Mouse (Mus musculus) heart, adult 2 months (tissue): ENCODE measurements around the gene Olfr1396.

Experiments
- CTCF ChIP-seq: fragments of 200-600 bp; IDR thresholded peaks from 2 replicates; pipeline ENCODE4 v1.8.1; 2022; ENCODE audit warnings: antibody characterized with exemption, mild to moderate bottlenecking, moderate library complexity
- EP300 ChIP-seq: fragments of 200-500 bp; IDR thresholded peaks from 2 replicates; pipeline ENCODE4 v1.6.1; 2011; ENCODE audit warnings: low read depth, low read length, control low read depth; ENCODE audit not compliant: insufficient read depth

DNA sequence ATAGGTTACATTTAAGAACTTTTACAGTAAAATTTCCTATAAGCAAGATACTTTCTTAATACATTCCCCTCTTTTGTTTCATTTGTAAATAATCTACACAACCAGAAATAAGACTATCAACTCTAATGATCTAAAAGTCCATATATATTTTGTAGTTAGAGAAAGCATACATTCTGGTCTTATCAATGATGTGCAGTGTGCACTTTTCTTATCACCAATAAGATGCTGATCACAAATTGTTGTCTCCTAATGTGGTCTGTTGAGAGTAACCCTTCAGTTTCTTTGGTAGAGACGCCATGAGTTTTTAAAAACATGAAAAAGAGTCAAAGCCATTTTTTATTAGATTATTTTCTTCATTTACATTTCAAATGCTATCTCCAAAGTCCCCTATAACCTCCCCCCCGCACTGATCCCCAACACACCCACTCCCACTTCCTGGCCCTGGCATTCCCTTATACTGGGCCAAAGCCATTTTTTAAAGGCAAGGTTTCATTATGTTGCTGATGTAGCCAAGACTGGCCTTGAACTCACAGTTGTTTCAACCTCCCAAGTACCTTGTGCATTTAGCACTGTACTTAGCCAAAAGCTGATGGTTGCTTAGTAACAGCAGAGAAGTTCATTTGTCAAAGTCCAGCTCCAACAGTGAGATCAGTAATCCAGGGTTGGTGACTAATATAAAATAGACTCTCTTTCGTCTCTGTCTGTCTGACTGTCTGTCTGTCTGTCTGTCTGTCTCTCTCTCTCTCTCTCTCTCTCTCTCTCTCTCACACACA, 24.8 kb downstream of the Olfr1396 start:
- no peak for TF ChIP-seq CTCF
- TF ChIP-seq EP300, result no peak
